Mouse (Mus musculus): ENCODE results near the gene Cldn7.
"Not testable (repeated sequence)": the region's sequence is repeated elsewhere in the genome, so short reads cannot be mapped to it uniquely, and the experiment has no call there.

The Cldn7 gene

DNA sequence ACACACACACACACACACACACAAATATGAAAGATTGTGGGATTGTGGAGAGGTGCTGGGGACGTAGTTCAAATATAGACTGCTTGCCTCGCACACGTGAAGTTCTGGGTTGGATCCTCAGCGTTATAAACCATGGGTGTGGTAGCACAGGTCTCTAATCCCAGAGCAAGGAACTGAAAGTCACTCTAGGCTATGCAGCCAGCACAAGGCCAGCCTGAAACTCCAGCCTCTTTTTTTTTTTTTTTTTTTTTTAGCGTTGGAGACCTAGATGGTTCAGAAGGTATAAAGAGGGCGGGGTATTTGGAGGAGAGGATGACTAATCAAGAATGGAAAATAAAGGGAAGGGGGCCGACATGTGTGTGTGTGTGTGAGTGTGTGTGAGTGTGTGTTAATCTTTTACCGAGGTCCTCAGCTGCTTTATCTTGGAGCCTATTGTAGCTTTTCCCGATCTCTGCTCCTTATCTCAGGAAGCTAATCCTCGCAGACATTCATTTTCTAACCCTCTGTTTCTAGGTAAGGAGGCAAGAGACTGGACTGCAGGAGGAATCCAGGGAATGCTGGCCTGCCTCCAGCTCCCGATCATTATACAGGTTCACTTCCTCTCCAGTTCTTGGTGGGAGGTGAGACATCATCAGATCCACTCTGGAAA lies 11.2 kb upstream of the Cldn7 start:
- in situ Hi-C loops (cut with MseI, MboI): no loop called here

DNA sequence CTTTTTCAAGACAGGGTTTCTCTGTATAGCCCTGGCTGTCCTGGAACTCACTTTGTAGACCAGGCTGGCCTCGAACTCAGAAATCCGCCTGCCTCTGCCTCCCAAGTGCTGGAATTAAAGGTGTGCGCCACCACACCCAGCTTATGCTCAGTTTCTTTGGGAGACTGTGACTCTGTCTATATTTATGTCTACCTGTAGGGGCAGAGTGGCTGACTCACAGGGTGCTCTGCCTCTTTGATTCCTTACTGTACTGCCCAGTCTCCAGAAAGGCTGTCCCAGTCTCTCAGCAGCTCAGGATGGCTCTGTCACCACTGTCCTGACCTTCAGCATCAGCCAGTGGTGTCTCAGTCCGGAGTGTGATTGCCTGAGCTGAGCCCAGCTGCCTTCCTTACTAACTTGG lies 9.0 kb upstream of the Cldn7 start:
- in situ Hi-C loops (cut with MseI, MboI): not testable (repeated sequence)

DNA sequence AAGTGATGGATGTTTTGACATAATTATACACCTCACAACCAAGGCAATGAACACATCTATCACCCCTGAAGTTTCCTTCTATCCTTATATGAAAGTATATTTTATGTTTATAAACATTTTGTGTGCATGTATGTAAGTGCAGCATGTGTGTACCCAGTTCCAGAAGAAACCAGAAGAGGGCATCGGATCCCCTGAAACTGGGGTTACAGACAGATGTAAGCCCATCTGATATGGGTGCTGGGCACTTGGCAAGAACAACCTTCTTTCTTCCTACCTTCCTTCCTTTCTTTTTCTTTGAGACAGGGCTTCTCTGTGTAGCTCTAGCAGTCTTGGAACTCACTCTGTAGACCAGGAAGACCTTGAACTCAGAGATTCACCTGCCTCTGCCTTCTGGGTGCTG lies 8.4 kb upstream of the Cldn7 start:
- in situ Hi-C loops (cut with MseI, MboI): no loop called here

DNA sequence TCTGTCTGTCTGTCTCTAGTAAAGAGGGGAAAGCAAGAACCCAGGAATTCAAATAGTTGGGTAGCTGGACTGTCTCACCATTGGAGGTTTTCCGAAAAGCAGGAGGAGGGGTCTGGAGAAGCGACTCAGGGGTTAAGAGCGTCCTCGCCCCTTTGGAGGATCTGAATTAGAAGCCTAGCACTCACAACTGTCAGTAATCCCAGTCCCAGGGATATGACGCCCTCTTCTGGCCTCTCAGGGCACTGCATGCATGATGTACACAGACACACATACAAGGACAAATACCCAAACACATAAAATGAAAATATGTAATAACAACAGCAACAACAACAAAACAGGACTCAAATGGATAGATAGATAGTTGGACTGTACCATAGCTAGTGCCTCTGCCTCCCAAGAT lies 4.0 kb upstream of the Cldn7 start:
- in situ Hi-C loops (cut with MseI, MboI): loop anchor here in 1 of 2 experiments (5.0 kb wide), 1 partner anchor 33 kb away; no protein-coding TSS in a partner anchor

DNA sequence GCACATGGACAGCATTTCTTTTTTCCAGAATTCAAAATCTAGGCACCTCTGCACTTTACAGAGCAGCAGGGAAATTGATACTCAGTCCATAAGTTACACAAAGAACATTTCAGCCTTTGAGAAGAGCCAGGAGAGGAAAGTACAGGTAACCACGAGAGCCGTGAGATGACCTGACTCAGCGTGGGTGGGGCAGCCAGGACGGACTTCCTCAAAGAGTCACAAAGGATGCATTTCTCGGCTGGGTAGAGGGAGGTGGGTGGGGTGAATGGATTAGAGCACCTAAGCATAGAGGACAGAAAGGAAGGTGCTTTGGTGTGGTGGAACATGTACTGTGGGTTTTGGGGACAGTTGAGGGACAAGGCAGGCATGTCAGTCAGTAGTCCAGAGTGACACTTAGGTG lies 2.7 kb upstream of the Cldn7 start:
- in situ Hi-C loops (cut with MseI, MboI): loop anchor here in 1 of 2 experiments (5.0 kb wide), 1 partner anchor 35 kb away; no protein-coding TSS in a partner anchor

DNA sequence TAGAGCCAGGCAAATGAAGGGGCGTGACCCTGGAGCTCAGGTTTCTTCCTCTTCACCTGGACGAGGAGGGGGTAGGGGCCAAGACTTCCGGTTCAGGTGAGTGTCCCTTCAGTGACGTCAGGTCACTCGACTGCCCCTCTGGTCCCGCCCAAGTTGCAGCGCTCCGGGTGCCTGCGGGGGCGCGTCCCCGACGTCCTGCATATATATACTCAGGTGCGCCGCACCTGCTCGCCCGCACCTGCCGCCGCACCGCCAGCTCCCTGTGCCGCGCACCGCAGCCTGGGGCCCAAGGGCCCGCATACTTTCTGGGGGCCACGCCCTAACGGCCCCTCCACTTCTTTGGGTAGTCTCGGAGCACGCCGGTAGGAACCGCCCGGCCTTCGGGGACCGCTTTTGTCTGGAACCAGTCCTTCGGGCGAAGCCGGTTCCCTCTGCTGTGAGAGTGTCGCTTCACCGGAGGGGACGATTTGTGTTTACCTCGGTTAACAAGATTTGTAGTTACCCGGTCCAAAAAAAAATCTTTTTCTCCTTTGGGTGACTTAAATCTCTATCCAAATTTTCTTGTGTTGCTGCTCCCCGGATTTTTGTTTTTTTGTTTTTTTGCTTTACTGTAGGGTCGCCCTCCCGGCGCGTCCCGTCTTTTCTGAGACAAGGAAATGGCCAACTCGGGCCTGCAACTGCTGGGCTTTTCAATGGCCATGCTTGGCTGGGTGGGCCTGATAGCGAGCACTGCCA lies 859 bp downstream of the Cldn7 start:
- in situ Hi-C loops (cut with MseI, MboI): no loop called here

DNA sequence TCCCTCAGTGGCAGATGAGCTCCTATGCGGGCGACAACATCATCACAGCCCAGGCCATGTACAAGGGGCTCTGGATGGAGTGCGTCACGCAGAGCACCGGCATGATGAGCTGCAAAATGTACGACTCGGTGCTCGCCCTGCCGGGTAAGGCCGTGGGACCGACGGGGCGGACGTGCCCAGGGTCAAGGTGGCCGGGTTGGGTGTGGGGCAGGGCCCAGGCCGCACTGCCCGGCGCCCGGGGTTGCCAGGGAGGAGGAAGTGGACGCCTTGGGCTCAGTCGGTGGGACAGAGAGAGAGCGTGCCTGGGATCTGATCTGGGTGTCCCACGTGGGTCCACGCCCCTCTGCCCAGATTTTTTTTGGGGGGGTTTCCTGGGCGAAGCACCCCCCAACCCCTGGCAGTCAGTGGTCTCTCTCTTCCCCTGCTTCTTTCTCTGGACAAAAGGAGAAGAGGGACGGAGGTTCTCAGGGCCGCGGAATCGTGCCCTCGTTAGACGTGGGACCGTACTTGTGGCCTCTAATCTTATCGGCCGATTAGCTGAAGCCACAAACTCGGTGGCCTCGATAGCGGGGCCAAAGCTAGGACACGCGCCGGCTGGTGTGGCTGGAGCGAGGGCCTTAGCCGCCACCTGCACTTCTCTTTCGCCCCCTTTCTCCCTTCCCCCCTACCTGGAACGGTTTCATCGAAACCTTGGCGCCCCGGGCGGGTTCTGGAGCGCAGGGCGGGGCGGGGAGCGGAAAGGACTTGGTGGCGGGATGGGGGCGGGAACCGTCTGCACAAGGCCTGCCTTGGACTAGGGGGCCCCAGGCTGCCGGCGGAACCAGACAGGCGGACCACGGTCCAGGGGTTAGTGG lies 1.7 kb downstream of the Cldn7 start:
- in situ Hi-C loops (cut with MseI, MboI): no loop called here

DNA sequence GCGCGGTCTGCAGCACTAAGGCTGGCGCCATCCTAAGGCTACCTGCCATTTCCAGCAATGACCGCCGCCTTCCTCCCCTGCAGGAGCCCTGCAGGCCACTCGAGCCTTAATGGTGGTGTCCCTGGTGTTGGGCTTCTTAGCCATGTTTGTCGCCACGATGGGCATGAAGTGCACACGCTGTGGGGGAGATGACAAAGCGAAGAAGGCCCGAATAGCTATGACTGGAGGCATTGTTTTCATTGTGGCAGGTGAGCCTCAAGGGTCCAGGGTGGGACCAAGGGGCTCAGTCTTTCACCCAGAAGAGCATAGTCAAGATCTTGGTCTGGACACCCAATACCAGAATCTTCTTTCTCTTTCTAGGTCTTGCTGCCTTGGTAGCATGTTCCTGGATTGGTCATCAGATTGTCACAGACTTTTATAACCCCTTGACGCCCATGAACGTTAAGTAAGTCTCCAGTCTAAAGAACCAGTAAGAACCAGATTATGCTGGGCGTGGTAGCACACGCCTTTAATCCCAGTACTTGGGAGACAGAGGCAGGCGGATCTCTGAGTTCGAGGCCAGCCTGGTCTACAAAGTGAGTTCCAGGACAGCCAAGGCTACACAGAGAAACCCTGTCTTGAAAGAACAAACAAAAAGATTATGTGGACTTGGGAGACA lies 2.4 kb downstream of the Cldn7 start:
- in situ Hi-C loops (cut with MseI, MboI): no loop called here

DNA sequence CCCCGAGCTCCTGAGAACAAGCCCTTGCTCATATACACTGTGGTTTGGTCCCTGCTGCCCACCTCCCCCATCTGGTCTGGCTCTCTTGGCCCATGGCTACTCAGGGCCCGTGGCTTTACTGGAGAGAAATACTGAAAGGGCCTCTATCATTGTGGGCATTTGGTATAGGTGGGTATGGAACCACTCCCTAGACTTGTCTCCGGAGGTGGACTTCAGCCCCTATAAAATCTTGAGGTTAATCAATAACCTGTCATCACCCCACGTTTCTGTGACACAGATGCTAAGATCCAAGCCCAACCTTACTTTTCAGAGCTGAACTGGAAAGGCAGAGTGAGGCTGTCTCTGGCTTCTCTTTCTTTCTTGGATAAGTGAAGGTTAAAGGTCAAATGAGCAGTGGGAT lies 4.2 kb downstream of the Cldn7 start:
- in situ Hi-C loops (cut with MseI, MboI): no loop called here

DNA sequence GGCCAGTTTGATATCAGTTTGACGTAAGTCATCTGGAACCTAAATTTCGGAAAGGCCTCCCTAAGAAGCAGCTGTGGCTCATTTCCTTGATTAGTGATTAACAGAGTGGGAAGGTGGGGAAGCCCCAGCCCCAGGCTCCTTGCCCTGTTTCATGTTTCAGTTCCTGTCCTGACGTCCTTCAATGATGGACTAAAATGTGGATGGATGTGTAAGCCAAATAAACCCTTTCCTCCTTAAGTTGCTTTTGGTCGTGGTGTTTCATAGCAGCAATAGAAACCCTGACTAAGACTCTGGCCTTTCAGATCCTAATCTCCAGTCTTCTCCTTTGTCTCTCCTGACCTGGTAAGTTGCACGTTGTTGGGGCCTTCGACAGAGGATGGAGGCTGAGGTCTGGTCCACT lies 5.6 kb downstream of the Cldn7 start:
- in situ Hi-C loops (cut with MseI, MboI): no loop called here

DNA sequence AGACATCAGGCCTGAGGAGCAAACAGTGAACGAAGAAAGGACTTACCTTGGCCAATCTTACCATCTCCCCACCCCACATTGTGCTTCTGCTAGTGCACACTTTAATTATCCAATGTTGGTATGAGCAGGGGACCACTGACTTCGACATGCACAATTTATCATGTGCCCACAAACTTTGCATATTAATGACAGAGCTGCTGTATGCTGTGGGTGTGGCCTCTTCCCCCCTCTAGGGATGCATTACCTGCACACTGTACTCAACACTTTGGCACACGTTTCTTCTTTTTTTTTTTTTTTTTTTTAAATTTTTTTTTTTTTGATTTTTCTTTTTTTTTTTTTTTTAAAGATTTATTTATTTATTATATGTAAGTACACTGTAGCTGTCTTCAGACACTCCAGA lies 6.2 kb downstream of the Cldn7 start:
- in situ Hi-C loops (cut with MseI, MboI): no loop called here

DNA sequence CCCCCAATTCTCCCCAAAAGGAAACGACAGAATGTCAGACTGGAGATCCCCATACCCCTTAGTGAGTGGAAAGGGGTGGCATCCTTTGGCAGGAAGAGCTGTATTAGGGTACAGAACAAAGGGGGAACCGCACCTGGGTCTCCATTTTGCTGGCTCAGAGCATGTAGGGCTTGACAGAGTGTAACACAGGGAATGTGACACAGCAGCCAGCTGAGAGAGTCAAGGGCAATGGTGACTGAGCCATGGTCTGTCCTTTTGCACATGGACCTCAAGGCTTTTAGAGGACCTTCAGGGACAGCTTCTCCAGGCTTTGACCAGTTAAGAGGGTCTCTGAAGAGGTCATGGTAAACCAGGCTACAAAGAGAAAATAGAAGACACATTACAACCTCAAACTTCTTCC lies 10.3 kb downstream of the Cldn7 start:
- in situ Hi-C loops (cut with MseI, MboI): no loop called here

DNA sequence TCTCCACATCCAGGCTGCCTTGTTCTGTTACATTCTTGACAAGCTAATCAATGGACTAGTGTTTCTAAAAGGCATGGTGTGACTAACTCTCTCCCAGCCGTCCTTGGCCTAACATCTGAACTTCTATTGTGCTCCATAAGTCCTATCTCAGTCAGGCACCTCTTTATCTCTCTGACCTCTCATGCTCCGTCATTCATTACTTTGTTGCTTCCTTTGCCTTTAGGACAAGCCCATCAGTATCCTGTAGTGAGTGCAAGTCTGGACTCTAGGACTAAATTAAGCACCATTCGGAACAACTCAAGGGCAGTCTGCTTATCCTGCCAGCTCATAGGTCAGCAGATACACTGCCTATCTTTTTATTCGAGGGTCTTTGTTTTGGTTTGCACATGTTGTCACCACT lies 11.7 kb downstream of the Cldn7 start:
- in situ Hi-C loops (cut with MseI, MboI): no loop called here

DNA sequence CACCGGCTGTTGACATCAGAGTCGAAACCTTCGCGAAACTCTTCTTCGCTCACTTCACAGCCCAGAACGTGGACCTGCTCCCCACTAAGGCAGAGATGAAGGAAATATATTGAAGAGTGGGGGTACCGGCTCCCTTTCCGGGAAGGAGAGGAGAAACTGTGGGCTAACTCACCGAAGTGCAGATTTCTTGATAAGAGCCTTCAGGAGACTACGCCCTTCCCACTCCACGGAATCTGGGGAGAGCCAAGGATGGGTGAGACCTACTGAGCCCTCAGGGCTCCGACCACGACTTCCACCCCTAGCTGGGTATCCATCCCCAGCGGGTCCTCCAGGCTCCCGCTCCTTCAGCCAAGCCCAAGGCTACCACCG lies 15.2 kb downstream of the Cldn7 start:
- in situ Hi-C loops (cut with MseI, MboI): no loop called here

DNA sequence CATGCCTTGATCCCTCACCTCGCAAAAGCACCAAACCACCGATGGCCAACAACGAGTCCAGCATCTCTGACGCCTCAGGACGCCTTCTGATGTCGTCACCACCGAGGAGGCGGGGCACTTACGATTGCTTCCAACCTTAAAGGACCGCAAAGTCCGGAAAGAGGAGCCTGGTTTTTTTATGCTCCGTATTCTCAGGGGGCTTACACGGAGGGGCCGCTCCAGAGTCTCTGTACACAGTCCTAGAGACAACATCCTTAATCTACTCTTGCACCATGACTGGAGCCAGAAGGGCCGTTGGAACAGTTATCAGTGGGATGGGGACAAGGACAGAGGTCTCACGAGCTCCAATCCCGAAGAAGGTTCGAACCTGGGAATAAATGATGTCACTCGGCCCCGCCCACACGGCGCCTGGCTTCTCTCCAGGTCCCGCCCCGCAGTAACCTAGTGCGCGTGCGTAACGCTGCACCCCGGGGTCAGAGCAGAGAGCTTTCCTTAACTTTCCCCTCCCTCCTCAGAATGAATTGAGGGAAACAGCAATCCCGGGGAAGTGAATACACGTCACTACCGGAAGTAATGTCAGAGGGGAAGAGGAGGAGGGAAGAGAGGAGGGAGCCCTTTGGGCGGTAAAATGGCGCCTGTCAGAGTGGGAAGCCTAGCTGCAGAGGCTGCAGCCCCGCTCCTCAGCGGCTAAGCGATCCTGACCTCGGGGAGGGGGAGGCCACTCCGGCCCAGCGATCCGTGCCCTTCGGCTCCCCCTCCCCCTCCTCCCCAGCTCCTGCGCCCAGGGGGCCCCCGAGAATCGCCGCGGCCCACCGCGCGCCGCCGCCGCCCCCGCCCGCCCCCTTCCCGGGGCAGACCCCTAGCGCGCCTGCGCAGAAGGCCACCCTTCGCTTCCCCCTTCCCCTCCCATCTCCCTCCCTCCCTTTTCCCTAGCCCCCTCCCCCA lies 15.9 kb downstream of the Cldn7 start:
- in situ Hi-C loops (cut with MseI, MboI): no loop called here

DNA sequence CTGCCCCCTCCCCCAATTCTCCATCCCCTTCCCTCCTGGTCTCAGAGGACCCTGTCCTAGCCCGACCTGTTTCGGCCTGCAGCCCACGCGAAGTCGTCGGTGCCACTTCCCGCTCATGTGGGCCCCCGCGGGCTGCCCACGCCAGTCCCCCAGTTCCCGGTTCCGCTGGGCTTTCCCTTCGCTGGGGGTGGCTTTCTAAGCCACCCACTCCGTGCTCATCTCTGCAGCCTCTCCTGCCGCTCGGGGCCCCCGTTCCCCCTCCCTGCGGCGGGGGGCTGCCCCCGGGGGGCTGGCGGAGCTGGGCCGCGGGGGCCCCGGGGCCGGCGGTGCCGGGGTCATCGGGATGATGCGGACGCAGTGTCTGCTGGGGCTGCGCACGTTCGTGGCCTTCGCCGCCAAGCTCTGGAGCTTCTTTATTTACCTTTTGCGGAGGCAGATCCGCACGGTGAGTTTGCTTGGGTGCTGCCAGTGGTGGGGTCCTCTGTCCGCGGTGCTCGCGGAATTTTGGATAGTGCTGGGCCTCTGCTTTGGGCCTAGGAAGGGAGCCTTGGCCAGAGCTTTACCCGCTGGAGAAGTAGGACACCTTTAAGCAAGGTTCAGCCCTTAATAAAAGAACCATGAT lies 16.7 kb downstream of the Cldn7 start, which contains the start of gene Ctdnep1:
Ctdnep1 (plus strand) TSS at position 16 of the 622 bp plus-strand sequence.
- in situ Hi-C loops (cut with MseI, MboI): no loop called here

DNA sequence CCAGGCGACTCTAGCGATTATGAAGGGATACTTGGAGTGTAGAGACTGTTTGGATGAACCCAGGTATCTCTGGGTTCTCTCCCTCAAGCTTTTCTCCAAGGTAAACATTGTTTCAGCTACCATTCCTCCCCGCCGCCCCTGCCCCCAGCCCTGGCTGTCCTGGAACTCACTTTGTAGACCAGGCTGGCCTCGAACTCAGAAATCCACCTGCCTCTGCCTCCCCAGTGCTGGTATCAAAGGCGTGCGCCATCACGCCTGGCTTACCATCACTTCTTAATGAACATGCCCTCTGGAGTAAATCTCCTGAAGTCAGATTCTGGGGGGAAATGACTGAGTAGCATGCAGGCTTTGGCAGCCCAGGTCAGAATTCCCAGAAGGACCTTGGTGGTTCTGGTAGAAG lies 17.6 kb downstream of the Cldn7 start, which contains the start of gene Elp5:
Elp5 (minus strand) TSS at position 293 of the 400 bp plus-strand sequence.
- in situ Hi-C loops (cut with MseI, MboI): no loop called here

DNA sequence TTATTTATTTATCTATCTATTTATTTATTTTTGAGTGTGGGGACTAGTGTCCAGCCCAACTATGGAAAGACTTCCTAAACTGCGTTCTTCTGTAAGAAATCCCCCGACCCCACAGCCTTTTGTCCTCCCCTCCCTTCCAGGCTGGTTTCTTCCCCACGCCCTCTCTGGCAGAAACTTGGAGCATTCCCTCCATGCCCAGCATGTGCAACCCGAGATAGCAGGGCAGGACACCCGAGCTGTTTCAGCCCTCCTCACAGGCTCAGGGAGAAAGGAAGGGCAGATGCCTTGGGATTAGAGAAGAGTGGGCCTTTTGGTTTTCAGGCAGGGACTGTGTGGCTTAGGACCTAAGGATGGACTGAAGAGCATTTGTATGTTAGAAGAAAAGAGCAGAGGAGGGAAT lies 18.3 kb downstream of the Cldn7 start:
- in situ Hi-C loops (cut with MseI, MboI): no loop called here

DNA sequence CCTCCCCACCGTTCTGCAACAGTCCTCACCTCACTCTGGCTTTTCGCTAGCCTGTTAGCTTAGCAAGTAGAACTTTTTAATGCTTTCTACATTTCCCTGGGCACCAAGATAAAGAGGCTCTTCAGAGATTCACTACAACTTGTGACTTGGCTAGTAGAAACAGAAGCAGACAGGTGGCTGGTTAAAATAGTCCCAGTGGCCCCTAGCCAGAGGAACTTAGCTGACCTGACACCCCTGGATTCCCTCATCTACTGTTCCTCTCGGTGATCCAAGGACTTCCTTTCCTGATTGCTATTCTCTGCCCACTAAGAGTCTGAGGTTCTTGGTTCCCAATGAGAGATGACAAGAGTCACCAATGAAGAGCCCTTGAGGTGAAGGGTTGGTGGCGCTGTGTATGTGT lies 18.8 kb downstream of the Cldn7 start:
- in situ Hi-C loops (cut with MseI, MboI): no loop called here

DNA sequence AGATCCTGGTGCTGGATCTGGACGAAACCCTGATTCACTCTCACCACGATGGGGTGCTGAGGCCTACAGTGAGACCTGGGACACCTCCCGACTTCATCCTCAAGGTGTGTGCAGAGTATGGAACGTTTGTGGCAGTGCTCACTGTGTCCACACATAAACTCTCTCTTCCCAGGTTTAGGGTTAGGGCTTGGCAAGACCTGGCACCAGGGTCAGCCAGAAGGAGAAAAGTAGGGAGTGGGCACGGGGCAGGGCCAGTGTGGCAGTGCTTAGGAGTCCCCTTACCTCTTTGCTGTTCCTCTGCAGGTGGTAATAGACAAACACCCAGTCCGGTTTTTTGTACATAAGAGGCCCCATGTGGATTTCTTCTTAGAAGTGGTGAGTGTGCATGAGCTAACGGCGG lies 19.9 kb downstream of the Cldn7 start:
- in situ Hi-C loops (cut with MseI, MboI): no loop called here
